Mouse (Mus musculus) midbrain, embryonic 15.5 days (tissue): ENCODE measurements at regions not wholly inside any gene's neighbourhood (a gene's known extent, or its start where the extent isn't known, plus 50 kb on each side); places are given as distances from the start of the nearest gene placed in this dataset.

Source experiments
- ATAC-seq: fragments of 200-750 bp; cut with Nextera tagmentation; replicated peaks from 2 replicates; pipeline ENCODE4 v1.8.0; 2017; ENCODE audit warnings: moderate TSS enrichment
- H3K27ac ChIP-seq: fragments of 300-500 bp; sonication (generic); 2 replicates; pipeline ENCODE4 v1.5.1; 2015; ENCODE audit warnings: mild to moderate bottlenecking, inconsistent platforms
- H3K27me3 ChIP-seq: fragments of 300-500 bp; sonication (generic); replicated peaks from 2 replicates; pipeline ENCODE4 v1.6.1; 2015; ENCODE audit warnings: inconsistent platforms
- H3K36me3 ChIP-seq: fragments of 300-500 bp; sonication (generic); replicated peaks from 2 replicates; pipeline ENCODE4 v1.6.1; 2015; ENCODE audit warnings: inconsistent platforms
- H3K4me1 ChIP-seq: fragments of 300-500 bp; sonication (generic); 2 replicates; pipeline ENCODE4 v1.6.1; 2015; ENCODE audit warnings: inconsistent platforms
- H3K4me2 ChIP-seq: fragments of 300-500 bp; sonication (generic); 2 replicates; pipeline ENCODE4 v1.6.1; 2015; ENCODE audit warnings: inconsistent platforms, mild to moderate bottlenecking, moderate library complexity
- H3K4me3 ChIP-seq: fragments of 300-500 bp; sonication (generic); 2 replicates; pipeline ENCODE4 v1.5.1; 2015; ENCODE audit warnings: mild to moderate bottlenecking, inconsistent platforms
- H3K9ac ChIP-seq: fragments of 300-500 bp; sonication (generic); 2 replicates; pipeline ENCODE4 v1.6.1; 2015; ENCODE audit warnings: mild to moderate bottlenecking, inconsistent platforms
- H3K9me3 ChIP-seq: fragments of 300-500 bp; sonication (generic); 2 replicates; pipeline ENCODE4 v1.6.1; 2016; ENCODE audit warnings: inconsistent platforms
- WGBS: fragments of 180-500 bp; shearing (Covaris S2); methylation state at CpG from one replicate; pipeline ENCODE4 v1.1.7; 2015; ENCODE audit warnings: mixed read lengths; 5-methylcytosine and 5-hydroxymethylcytosine counted together

GRCm38 (mm10) chr1:142771010-142771409 lies 869.5 kb upstream of the B3galt2 start:
- H3K27me3 ChIP-seq: no peaks in the 10 kb centered on the region
- no peak for ATAC-seq
- H3K4me3 ChIP-seq: no peak overlapping the region
- H3K9me3 ChIP-seq: no peaks in the 10 kb centered on the region
- 92% methylated on average over 2 of the region's 2 CpGs for WGBS
- no peak overlapping the region for H3K4me2 ChIP-seq
- H3K4me1 ChIP-seq: no peaks in the 10 kb centered on the region
- H3K36me3 ChIP-seq: no peaks in the 10 kb centered on the region
- H3K27ac ChIP-seq: no peak overlapping the region
- H3K9ac ChIP-seq: no peak overlapping the region
